Mouse (Mus musculus) heart, embryonic 11.5 days (tissue): ENCODE results near the gene Mccc2. TPM values are rescaled to one million over a fixed set of nuclear protein-coding genes. Genes with fewer than 3 reads are reported as not detected.

ENCODE experiments used
- ATAC-seq: fragments of 200-750 bp; cut with Nextera tagmentation; replicated peaks from 2 replicates; pipeline ENCODE4 v1.8.0; 2017; ENCODE audit warnings: moderate library complexity; ENCODE audit not compliant: insufficient number of reproducible peaks, low FRiP score, low TSS enrichment
- H3K27ac ChIP-seq: fragments of 300-500 bp; sonication (generic); 2 replicates; pipeline ENCODE4 v1.5.1; 2014; ENCODE audit warnings: mild to moderate bottlenecking, low read depth, low read length
- H3K27me3 ChIP-seq: fragments of 300-500 bp; sonication (generic); 2 replicates; pipeline ENCODE4 v1.6.1; 2014; ENCODE audit warnings: mild to moderate bottlenecking, low read length, mixed read lengths; ENCODE audit not compliant: control insufficient read depth, insufficient read depth
- H3K36me3 ChIP-seq: fragments of 300-500 bp; sonication (generic); 2 replicates; pipeline ENCODE4 v1.6.1; 2014; ENCODE audit warnings: mild to moderate bottlenecking, low read length, moderate library complexity, mixed read lengths; ENCODE audit not compliant: control insufficient read depth, insufficient read depth
- H3K4me1 ChIP-seq: fragments of 300-500 bp; sonication (generic); 2 replicates; pipeline ENCODE4 v1.6.1; 2014; ENCODE audit warnings: low read length; ENCODE audit not compliant: control insufficient read depth, insufficient read depth
- H3K4me2 ChIP-seq: fragments of 300-500 bp; sonication (generic); 2 replicates; pipeline ENCODE4 v1.6.1; 2014; ENCODE audit warnings: mild to moderate bottlenecking, moderate library complexity
- H3K4me3 ChIP-seq: fragments of 300-500 bp; sonication (generic); 2 replicates; pipeline ENCODE4 v1.5.1; 2014; ENCODE audit warnings: low read depth, low read length
- H3K9ac ChIP-seq: fragments of 300-500 bp; sonication (generic); 2 replicates; pipeline ENCODE4 v1.6.1; 2014; ENCODE audit warnings: mild to moderate bottlenecking, low read depth, low read length, moderate library complexity
- H3K9me3 ChIP-seq: fragments of 300-500 bp; sonication (generic); replicated peaks from 2 replicates; pipeline ENCODE4 v1.6.1; 2016; ENCODE audit warnings: low read length; ENCODE audit not compliant: control insufficient read depth
- WGBS: fragments of 180-500 bp; shearing (Covaris S2); extraction: QIAGEN DNeasy Blood & Tissue Kit; methylation state at CpG from one replicate; pipeline ENCODE4 v1.1.7; 2014; ENCODE audit not compliant: insufficient replicate concordance; 5-methylcytosine and 5-hydroxymethylcytosine counted together
- polyA plus RNA-seq: library from polyadenylated mRNA; unstranded; fragments of >200 nt; fragmentation: Nextera tagmentation; extraction: Ambion mirVana; gene quantifications from 2 replicates; pipeline ENCODE4 v1.2.1, GENCODE M21; 2014

The Mccc2 gene
- polyA plus RNA-seq, 1 experiment from 2014 or later = 31.0 TPM

DNA sequence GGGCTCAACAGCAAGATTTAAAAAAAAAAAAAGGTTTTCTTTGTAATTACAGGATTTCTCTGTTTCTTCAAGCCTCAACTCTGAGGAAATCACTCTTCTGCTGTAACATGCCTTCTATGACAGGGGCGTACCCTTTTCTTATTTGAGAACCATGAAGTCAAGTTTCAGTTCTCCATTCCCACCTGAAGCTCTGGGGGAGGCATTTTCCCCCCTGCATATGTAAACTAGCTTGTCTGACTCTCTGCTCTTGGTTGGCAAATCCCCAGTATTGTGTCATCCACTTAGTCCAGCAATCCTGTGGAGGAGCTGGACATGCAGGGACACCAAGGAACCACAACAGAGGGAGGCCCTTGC is 59.9 kb downstream of the Mccc2 start:
- ATAC-seq = no peak
- H3K36me3 ChIP-seq = no peaks in the 10 kb centered on the region
- H3K4me2 ChIP-seq = no peak overlapping the region

GRCm38 (mm10) chr13:99954902-99955590 is 60.4 kb downstream of the Mccc2 start:
- H3K9me3 ChIP-seq = 0 out of 2 replicates have a peak, but pooled peaks cover 3% of the 10 kb centered on the region
- H3K4me3 ChIP-seq = no peak overlapping the region
- no peaks in the 10 kb centered on the region for H3K4me1 ChIP-seq
- WGBS = 87% methylated on average over 5 of the region's 5 CpGs
- H3K4me2 ChIP-seq = no peak overlapping the region
- H3K9ac ChIP-seq = no peak overlapping the region
- H3K36me3 ChIP-seq = no peaks in the 10 kb centered on the region
- ATAC-seq = no peak
- H3K27ac ChIP-seq = no peak overlapping the region
- no peaks in the 10 kb centered on the region for H3K27me3 ChIP-seq

More for the DNA sequence above, 59.9 kb downstream of the Mccc2 start:
- H3K4me3 ChIP-seq = no peak overlapping the region
- 0 out of 2 replicates have a peak, but pooled peaks cover 3% of the 10 kb centered on the region for H3K9me3 ChIP-seq
- no peak overlapping the region for H3K9ac ChIP-seq
- no peaks in the 10 kb centered on the region for H3K27me3 ChIP-seq
- no peaks in the 10 kb centered on the region for H3K4me1 ChIP-seq
- no peak overlapping the region for H3K27ac ChIP-seq
- WGBS = 81% methylated on average over 1 of the region's 1 CpGs

DNA sequence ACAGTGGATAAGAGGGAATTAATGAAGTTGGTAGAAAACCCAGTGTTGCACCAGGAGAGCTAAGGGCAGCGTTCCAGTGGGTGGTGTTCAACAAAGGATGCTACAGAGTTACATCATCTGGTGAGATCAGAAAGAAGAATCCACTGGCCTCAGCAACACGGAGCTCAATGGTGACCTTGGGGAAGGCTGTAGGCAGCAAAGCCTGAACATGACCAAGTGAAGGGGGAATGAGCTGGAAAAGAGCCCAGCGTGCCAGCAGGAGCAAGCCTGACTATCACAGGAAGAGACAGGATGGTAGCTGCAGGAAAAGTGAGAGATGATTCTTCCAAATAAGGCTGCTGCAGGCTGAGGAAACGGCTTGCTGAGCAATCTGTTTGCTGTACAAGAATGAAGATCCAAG is 68.0 kb downstream of the Mccc2 start:
- no peak for ATAC-seq
- no peaks in the 10 kb centered on the region for H3K36me3 ChIP-seq
- 75% methylated on average over 4 of the region's 4 CpGs for WGBS

GRCm38 (mm10) chr13:99943525-99943924 is 71.9 kb downstream of the Mccc2 start:
- no peak overlapping the region for H3K27ac ChIP-seq
- H3K4me1 ChIP-seq = no peaks in the 10 kb centered on the region
- H3K4me3 ChIP-seq = no peak overlapping the region
- no peak for ATAC-seq
- 78% methylated on average over 2 of the region's 2 CpGs for WGBS
- no peaks in the 10 kb centered on the region for H3K27me3 ChIP-seq
- H3K9me3 ChIP-seq = no peaks in the 10 kb centered on the region
- no peak overlapping the region for H3K4me2 ChIP-seq
- no peak overlapping the region for H3K9ac ChIP-seq
- H3K36me3 ChIP-seq = no peaks in the 10 kb centered on the region

More for the DNA sequence above, 68.0 kb downstream of the Mccc2 start:
- Histone ChIP-seq H3K4me2 (no peak overlapping the region), H3K9me3 (no peaks in the 10 kb centered on the region), H3K9ac (no peak overlapping the region), H3K4me1 (no peaks in the 10 kb centered on the region), H3K27ac (no peak overlapping the region), H3K27me3 (no peaks in the 10 kb centered on the region), H3K4me3 (no peak overlapping the region)

DNA sequence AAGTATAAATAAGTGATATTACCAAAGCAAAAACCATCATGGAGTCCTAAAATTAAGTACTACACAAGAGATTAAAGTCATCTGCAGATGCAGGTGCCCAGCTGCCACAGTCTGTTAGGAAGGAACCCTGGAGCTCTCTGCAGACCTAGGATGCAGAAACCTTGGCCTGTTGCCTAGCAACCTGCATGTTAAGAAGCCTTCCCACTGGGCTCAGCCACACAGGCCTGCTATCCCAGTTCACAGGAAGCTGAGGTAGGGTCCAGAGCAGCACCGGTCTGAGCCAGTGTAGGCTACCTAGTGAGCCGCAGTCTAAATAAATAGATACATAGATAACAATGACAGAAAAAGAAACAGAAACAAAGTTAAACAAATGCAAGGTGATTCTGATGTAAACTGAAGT is 74.8 kb downstream of the Mccc2 start:
- ATAC-seq = no peak

DNA sequence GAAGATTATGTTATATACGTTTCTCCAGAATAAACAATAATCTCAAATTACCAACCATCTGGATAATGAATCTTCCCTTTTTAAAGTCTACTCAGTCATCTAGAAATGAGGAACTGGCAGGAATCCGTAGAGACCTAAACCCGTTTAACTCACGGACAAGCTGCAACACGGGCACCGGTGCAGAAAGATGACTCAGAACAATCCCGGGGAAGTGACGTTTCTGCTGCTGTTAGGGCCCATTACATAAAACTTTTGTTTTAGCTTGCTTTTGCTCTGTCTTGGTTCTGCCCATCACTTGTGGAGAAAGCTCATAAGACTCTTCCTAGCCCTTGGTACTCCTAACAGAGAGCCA is 76.1 kb downstream of the Mccc2 start:
- no peaks in the 10 kb centered on the region for H3K36me3 ChIP-seq
- no peaks in the 10 kb centered on the region for H3K27me3 ChIP-seq
- 81% methylated on average over 8 of the region's 8 CpGs for WGBS
- ATAC-seq = no peak
- no peak overlapping the region for H3K9ac ChIP-seq
- no peak overlapping the region for H3K27ac ChIP-seq
- H3K4me2 ChIP-seq = no peak overlapping the region
- H3K9me3 ChIP-seq = no peaks in the 10 kb centered on the region
- H3K4me1 ChIP-seq = no peaks in the 10 kb centered on the region
- no peak overlapping the region for H3K4me3 ChIP-seq

More for the DNA sequence above, 74.8 kb downstream of the Mccc2 start:
- Histone ChIP-seq H3K36me3 (no peaks in the 10 kb centered on the region), H3K4me3 (no peak overlapping the region), H3K27me3 (no peaks in the 10 kb centered on the region), H3K4me1 (no peaks in the 10 kb centered on the region), H3K27ac (no peak overlapping the region), H3K9ac (no peak overlapping the region), H3K9me3 (no peaks in the 10 kb centered on the region), H3K4me2 (no peak overlapping the region)
- 32% methylated on average over 2 of the region's 2 CpGs for WGBS

- no peak for ATAC-seq
- no peak overlapping the region for H3K4me2 ChIP-seq
- no peaks in the 10 kb centered on the region for H3K9me3 ChIP-seq
- no peaks in the 10 kb centered on the region for H3K36me3 ChIP-seq
- no peak overlapping the region for H3K27ac ChIP-seq
- no peak overlapping the region for H3K9ac ChIP-seq
- H3K4me3 ChIP-seq = no peak overlapping the region
- 79% methylated on average over 10 of the region's 10 CpGs for WGBS
- no peaks in the 10 kb centered on the region for H3K27me3 ChIP-seq
- no peaks in the 10 kb centered on the region for H3K4me1 ChIP-seq
These were observed 76.7 kb downstream of the Mccc2 start for GRCm38 (mm10) chr13:99938606-99939319.

- Histone ChIP-seq H3K4me2 (no peak overlapping the region), H3K9ac (no peak overlapping the region), H3K27ac (no peak overlapping the region), H3K9me3 (no peaks in the 10 kb centered on the region), H3K4me3 (no peak overlapping the region), H3K36me3 (no peaks in the 10 kb centered on the region), H3K27me3 (no peaks in the 10 kb centered on the region), H3K4me1 (no peaks in the 10 kb centered on the region)
- no peak for ATAC-seq
- WGBS = 69% methylated on average over 3 of the region's 3 CpGs
These were observed 77.7 kb downstream of the Mccc2 start for GRCm38 (mm10) chr13:99937741-99938140.

DNA sequence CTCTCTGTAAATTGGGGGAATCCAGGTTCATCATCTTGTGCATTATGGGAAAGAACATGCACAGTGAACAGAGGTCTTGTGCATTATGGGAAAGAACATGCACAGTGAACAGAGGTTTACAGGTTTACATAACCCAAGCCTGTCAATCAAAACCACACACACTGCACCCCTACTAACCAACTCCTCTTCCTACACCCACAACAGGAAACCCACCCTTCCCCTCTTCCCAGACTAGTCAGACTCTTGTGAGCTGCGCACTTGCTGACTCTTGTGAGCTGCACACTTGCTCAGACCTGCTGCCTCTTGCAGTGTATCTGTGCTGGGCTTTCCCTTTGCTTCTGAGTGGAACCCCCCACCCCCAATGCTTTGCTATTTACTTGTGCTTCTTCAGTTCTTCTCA is 83.0 kb downstream of the Mccc2 start:
- Histone ChIP-seq H3K4me2 (no peak overlapping the region), H3K4me3 (no peak overlapping the region), H3K9me3 (no peaks in the 10 kb centered on the region), H3K36me3 (no peaks in the 10 kb centered on the region), H3K4me1 (no peaks in the 10 kb centered on the region), H3K27ac (no peak overlapping the region), H3K9ac (no peak overlapping the region), H3K27me3 (no peaks in the 10 kb centered on the region)
- WGBS = 65% methylated on average over 1 of the region's 1 CpGs
- no peak for ATAC-seq
